Mouse (Mus musculus) embryonic fibroblast, embryonic 13.5 days (primary cell): ENCODE data around the gene Tmem37.

Experiments used
- CTCF ChIP-seq: IDR thresholded peaks from 2 replicates; pipeline ENCODE4 v1.5.1; 2011; ENCODE audit warnings: mild to moderate bottlenecking, control low read depth, low read length, moderate library complexity, borderline replicate concordance; ENCODE audit not compliant: insufficient read depth
- POLR2A ChIP-seq: IDR thresholded peaks from 2 replicates; pipeline ENCODE4 v1.6.1; 2011; ENCODE audit warnings: low read depth, mild to moderate bottlenecking, control low read depth, low read length, moderate library complexity

GRCm38 (mm10) chr1:120051070-120051469, 22.8 kb downstream of the Tmem37 start:
- TF ChIP-seq POLR2A (no peak), CTCF (no peak)
